Mouse (Mus musculus): ENCODE results near the gene Lrrc3. TPM values are rescaled to one million over a fixed set of nuclear protein-coding genes. Genes with fewer than 3 reads are reported as not detected.

Gene Lrrc3
- total and polyA plus RNA-seq, 3 experiments: not detected

GRCm38 (mm10) chr10:77878985-77879384 is 23.4 kb downstream of the Lrrc3 start:
- no peak overlapping the region for H3K4me2 ChIP-seq (ENCODE audit: insufficient read depth, low read depth, poor library complexity, severe bottlenecking)
- H3K9ac ChIP-seq (ENCODE audit: insufficient read depth, low read depth): no peak overlapping the region
- no peak overlapping the region for H3K27ac ChIP-seq (ENCODE audit: insufficient read depth, low read depth)
- H3K4me1 ChIP-seq (ENCODE audit: control insufficient read depth in 1 of 2, insufficient read depth in 2 of 2): no peaks in the 10 kb centered on the region
- no peaks in the 10 kb centered on the region for H3K36me3 ChIP-seq (replicated peaks in 1 of 2; ENCODE audit: control insufficient read depth in 1 of 2, insufficient read depth in 1 of 2, low read length in 1 of 2)
- peak in 1 of 2 experiments; percentile 59; a peak in 2 of 4 replicates for TF ChIP-seq CTCF (conservative IDR thresholded peaks at IDR 0.05 in 1 of 2, IDR thresholded peaks at IDR 0.05 in 1 of 2; ENCODE audit: low read depth in 2 of 2, low read length in 2 of 2)
- peak; percentile 38 for TF ChIP-seq RAD21 (IDR thresholded peaks at IDR 0.05; ENCODE audit: low read depth, low read length)
- TF ChIP-seq ZC3H11A (IDR thresholded peaks at IDR 0.05; ENCODE audit: low read depth, low read length): no peak
- TF ChIP-seq SMC3 (IDR thresholded peaks at IDR 0.05; ENCODE audit: low read depth, low read length): peak; percentile 35
- dilution Hi-C loops (cut with MboI; ENCODE audit: extremely low pct_ligation_motif_present, extremely low pct_unique_long_range_greater_than_20kb, low sequenced_read_pairs) (no loop called here), in situ Hi-C loops (cut with MboI; ENCODE audit: low pct_ligation_motif_present, low pct_unique_long_range_greater_than_20kb, low sequenced_read_pairs) (loop anchor here (25.0 kb wide), 1 partner anchor 242 kb away; no protein-coding TSS in a partner anchor)
- H3K27me3 ChIP-seq (replicated peaks): peaks cover 76% of the 10 kb centered on the region
- DNase-seq (ENCODE audit: extremely low read depth): no peak
- peaks cover 4% of the 10 kb centered on the region for H3K9me3 ChIP-seq (replicated peaks; ENCODE audit: low read length)
- no peaks in the 10 kb centered on the region for H3K79me2 ChIP-seq (replicated peaks; ENCODE audit: control insufficient read depth, extremely low read depth, insufficient read depth, poor library complexity, severe bottlenecking)
- no peak overlapping the region for H3K4me3 ChIP-seq (replicated peaks in 1 of 3; ENCODE audit: low read depth in 2 of 3, low read length in 2 of 3, poor library complexity in 1 of 3)

DNA sequence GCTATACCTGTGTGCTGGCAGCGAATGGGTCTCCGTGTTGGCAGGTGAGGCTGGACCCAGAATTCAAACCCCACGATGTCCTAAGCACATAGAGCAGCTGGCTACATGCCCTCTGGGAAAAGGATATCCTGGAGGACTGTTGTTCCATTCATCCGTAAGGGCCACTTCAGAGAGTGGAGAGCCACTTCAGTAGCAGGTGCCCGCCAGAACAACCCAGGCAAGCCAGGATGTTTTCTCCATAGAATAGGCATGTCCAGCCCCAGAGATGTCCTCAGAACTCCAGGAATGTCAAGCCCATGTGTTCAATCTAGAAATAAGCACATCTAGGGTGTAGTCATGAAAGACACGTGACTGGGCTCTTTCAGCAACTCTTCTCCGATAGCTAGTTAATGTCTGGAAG is 32.7 kb downstream of the Lrrc3 start:
- Histone ChIP-seq H3K9ac (ENCODE audit: insufficient read depth, low read depth) (no peak overlapping the region), H3K27me3 (replicated peaks) (peaks cover 48% of the 10 kb centered on the region), H3K79me2 (replicated peaks; ENCODE audit: control insufficient read depth, extremely low read depth, insufficient read depth, poor library complexity, severe bottlenecking) (no peaks in the 10 kb centered on the region), H3K9me3 (replicated peaks; ENCODE audit: low read length) (peaks cover under 1% of the 10 kb centered on the region), H3K36me3 (replicated peaks in 1 of 2; ENCODE audit: control insufficient read depth in 1 of 2, insufficient read depth in 1 of 2, low read length in 1 of 2) (no peaks in the 10 kb centered on the region), H3K4me2 (ENCODE audit: insufficient read depth, low read depth, poor library complexity, severe bottlenecking) (no peak overlapping the region), H3K27ac (ENCODE audit: insufficient read depth, low read depth) (no peak overlapping the region), H3K4me3 (replicated peaks in 1 of 3; ENCODE audit: low read depth in 2 of 3, low read length in 2 of 3, poor library complexity in 1 of 3) (no peak overlapping the region), H3K4me1 (ENCODE audit: control insufficient read depth in 1 of 2, insufficient read depth in 2 of 2) (peaks cover under 1 to 1% of the 10 kb centered on the region in 2 experiments; a peak in 3 of 4 replicates)
- TF ChIP-seq ZMIZ1 (IDR thresholded peaks at IDR 0.05; ENCODE audit: low read depth, low read length) (no peak), MAX (IDR thresholded peaks at IDR 0.05; ENCODE audit: low read length) (no peak), UBTF (IDR thresholded peaks at IDR 0.05; ENCODE audit: low read depth, low read length) (no peak), MEF2A (IDR thresholded peaks at IDR 0.05; ENCODE audit: borderline replicate concordance, low read depth, low read length) (no peak), SMC3 (IDR thresholded peaks at IDR 0.05; ENCODE audit: low read depth, low read length) (no peak), BHLHE40 (IDR thresholded peaks at IDR 0.05; ENCODE audit: low read depth, low read length) (no peak), TCF12 (IDR thresholded peaks at IDR 0.05; ENCODE audit: low read depth, low read length) (no peak), GABPA (IDR thresholded peaks at IDR 0.05; ENCODE audit: insufficient replicate concordance, low read depth, low read length) (no peak), ETS1 (conservative IDR thresholded peaks at IDR 0.05; ENCODE audit: low read depth, low read length) (no peak), HCFC1 (IDR thresholded peaks at IDR 0.05; ENCODE audit: low read depth, low read length) (no peak), MAFK (IDR thresholded peaks at IDR 0.05; ENCODE audit: insufficient replicate concordance, low read length) (no peak), ZKSCAN1 (IDR thresholded peaks at IDR 0.05; ENCODE audit: borderline replicate concordance, low read depth, low read length) (no peak), MXI1 (IDR thresholded peaks at IDR 0.05; ENCODE audit: low read depth, low read length) (no peak), KAT2A (IDR thresholded peaks at IDR 0.05; ENCODE audit: insufficient replicate concordance, low read length) (no peak)
- in situ Hi-C loops (cut with MboI; ENCODE audit: low pct_ligation_motif_present, low pct_unique_long_range_greater_than_20kb, low sequenced_read_pairs): no loop called here
- dilution Hi-C loops (cut with MboI; ENCODE audit: extremely low pct_ligation_motif_present, extremely low pct_unique_long_range_greater_than_20kb, low sequenced_read_pairs): no loop called here
- DNase-seq (ENCODE audit: extremely low read depth): no peak
